Mouse (Mus musculus) v-Abl transformed pro-B cells (cell line): ENCODE results near the gene Nt5e.
"Not testable (repeated sequence)": the region's sequence is repeated elsewhere in the genome, so short reads cannot be mapped to it uniquely, and the experiment has no call there.

ENCODE experiments used
- in situ Hi-C, 2 experiments: fragments of 400-800 bp; cut with MboI; formaldehyde crosslinking; loops; one replicate each; pipeline ENCODE4 v1.15.1; 2025; ENCODE audit not compliant: unreplicated experiment in 2 of 2

Nt5e gene

GRCm38 (mm10) chr9:88326930-88327901 lies at the start of gene Nt5e:
Nt5e (plus strand) TSS chr9:88327197.
- in situ Hi-C loops, result no loop called here

GRCm38 (mm10) chr9:88277588-88277987 lies 49.4 kb upstream of the Nt5e start:
- in situ Hi-C loops, result no loop called here

GRCm38 (mm10) chr9:88279728-88280127 lies 47.3 kb upstream of the Nt5e start:
- in situ Hi-C loops, result no loop called here

GRCm38 (mm10) chr9:88289568-88290168 lies 37.3 kb upstream of the Nt5e start:
- in situ Hi-C loops, result no loop called here

GRCm38 (mm10) chr9:88292836-88293370 lies 34.1 kb upstream of the Nt5e start:
- in situ Hi-C loops, result no loop called here

- in situ Hi-C loops, result no loop called here
Observed at GRCm38 (mm10) chr9:88295798-88296197, 31.2 kb upstream of the Nt5e start.

- in situ Hi-C loops, result no loop called here
Observed at GRCm38 (mm10) chr9:88296321-88296720, 30.7 kb upstream of the Nt5e start.

GRCm38 (mm10) chr9:88297244-88297643 lies 29.8 kb upstream of the Nt5e start:
- in situ Hi-C loops, result not testable (repeated sequence)

GRCm38 (mm10) chr9:88297871-88298658 lies 28.9 kb upstream of the Nt5e start:
- in situ Hi-C loops, result no loop called here

- in situ Hi-C loops, result no loop called here
Observed at GRCm38 (mm10) chr9:88307019-88307618, 19.9 kb upstream of the Nt5e start.

- in situ Hi-C loops, result no loop called here
Observed at GRCm38 (mm10) chr9:88309127-88309526, 17.9 kb upstream of the Nt5e start.

- in situ Hi-C loops, result no loop called here
Observed at GRCm38 (mm10) chr9:88319226-88319625, 7.8 kb upstream of the Nt5e start.

- in situ Hi-C loops, result no loop called here
Observed at GRCm38 (mm10) chr9:88324616-88325015, 2.4 kb upstream of the Nt5e start.

GRCm38 (mm10) chr9:88328666-88329065 lies 1.7 kb downstream of the Nt5e start:
- in situ Hi-C loops, result no loop called here

- in situ Hi-C loops, result no loop called here
Observed at GRCm38 (mm10) chr9:88329166-88329748, 2.3 kb downstream of the Nt5e start.

GRCm38 (mm10) chr9:88330316-88330715 lies 3.3 kb downstream of the Nt5e start:
- in situ Hi-C loops, result no loop called here

- in situ Hi-C loops, result no loop called here
Observed at GRCm38 (mm10) chr9:88332447-88332846, 5.5 kb downstream of the Nt5e start.

GRCm38 (mm10) chr9:88335839-88336238 lies 8.8 kb downstream of the Nt5e start:
- in situ Hi-C loops, result no loop called here

GRCm38 (mm10) chr9:88340819-88341218 lies 13.8 kb downstream of the Nt5e start:
- in situ Hi-C loops, result no loop called here

- in situ Hi-C loops, result no loop called here
Observed at GRCm38 (mm10) chr9:88342241-88342640, 15.2 kb downstream of the Nt5e start.
